Mouse (Mus musculus): ENCODE data around the gene Dock11. TPM values are rescaled to one million over a fixed set of nuclear protein-coding genes. Genes with fewer than 3 reads are reported as not detected.

The Dock11 gene
- polyA plus RNA-seq, 1 experiment from 2014 or later = 2.3 TPM

DNA sequence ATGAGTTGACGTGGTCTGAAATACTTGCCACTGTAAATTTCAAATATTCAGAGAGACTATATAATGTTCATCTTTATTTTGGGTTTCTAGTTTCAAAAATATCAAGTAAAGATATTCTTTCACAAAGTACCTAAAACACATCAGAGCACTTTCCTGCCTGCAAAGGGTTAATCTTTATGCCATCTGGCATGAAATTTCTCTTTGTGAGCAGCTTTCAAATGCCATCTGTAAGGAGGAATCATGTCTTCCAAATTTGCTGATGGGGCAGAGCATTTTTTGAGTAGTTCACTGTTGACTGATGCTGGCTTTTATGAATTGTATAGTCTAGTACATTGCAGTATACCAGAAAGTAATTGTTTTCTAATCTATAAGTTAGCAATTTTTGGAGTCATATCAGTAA is 80.6 kb downstream of the Dock11 start:
- Histone ChIP-seq H3K36me3 (ENCODE audit: insufficient read depth, low read length) (no peaks in the 10 kb centered on the region), H3K4me2 (replicated peaks; ENCODE audit: low read depth, low read length) (no peak overlapping the region), H3K27ac (ENCODE audit: low read length) (no peak overlapping the region), H3K9me3 (ENCODE audit: low read length) (no peaks in the 10 kb centered on the region), H3K27me3 (replicated peaks; ENCODE audit: insufficient read depth, low read length) (no peaks in the 10 kb centered on the region), H3K4me3 (ENCODE audit: low read depth, low read length) (no peak overlapping the region), H3K9ac (replicated peaks; ENCODE audit: low read depth) (no peak overlapping the region), H3K4me1 (ENCODE audit: insufficient read depth, low read depth, low read length) (no peaks in the 10 kb centered on the region)
- TF ChIP-seq EP300 (IDR thresholded peaks at IDR 0.05) = no peak
- no peak for TF ChIP-seq CTCF (IDR thresholded peaks at IDR 0.05)
- WGBS = 66% methylated on average over 1 of the region's 1 CpGs
- DNase-seq (ENCODE audit: low spot score) (no peak), ATAC-seq (no peak)

DNA sequence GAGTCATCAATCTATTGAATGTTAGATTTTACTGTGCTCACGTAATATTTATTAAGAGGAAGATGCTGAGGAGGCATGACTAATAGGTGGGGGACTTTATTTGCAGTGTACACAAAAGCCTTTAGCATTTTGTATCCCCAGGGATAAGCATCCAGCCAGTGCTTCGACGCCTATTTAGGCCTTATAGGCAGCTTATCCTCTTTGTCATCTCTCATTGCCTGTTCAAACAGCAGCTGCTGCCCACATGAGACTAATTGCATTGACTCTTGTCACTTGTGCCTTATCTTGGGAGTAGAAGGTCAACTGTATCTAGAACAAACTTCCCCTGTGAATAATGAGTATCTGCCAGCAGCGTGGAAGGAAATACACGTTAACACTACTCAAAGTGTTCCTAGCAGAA is 88.0 kb downstream of the Dock11 start:
- ATAC-seq (no peak), DNase-seq (ENCODE audit: low spot score) (no peak)
- H3K27me3 ChIP-seq (replicated peaks; ENCODE audit: insufficient read depth, low read length) = no peaks in the 10 kb centered on the region
- H3K9ac ChIP-seq (replicated peaks; ENCODE audit: low read depth) = no peak overlapping the region
- no peak for TF ChIP-seq CTCF (IDR thresholded peaks at IDR 0.05)
- no peak for TF ChIP-seq EP300 (IDR thresholded peaks at IDR 0.05)
- no peaks in the 10 kb centered on the region for H3K9me3 ChIP-seq (ENCODE audit: low read length)
- WGBS = 39% methylated on average over 5 of the region's 5 CpGs
- no peak overlapping the region for H3K4me3 ChIP-seq (ENCODE audit: low read depth, low read length)
- no peak overlapping the region for H3K4me2 ChIP-seq (replicated peaks; ENCODE audit: low read depth, low read length)
- H3K4me1 ChIP-seq (ENCODE audit: insufficient read depth, low read depth, low read length) = no peaks in the 10 kb centered on the region
- H3K36me3 ChIP-seq (ENCODE audit: insufficient read depth, low read length) = no peaks in the 10 kb centered on the region
- H3K27ac ChIP-seq (ENCODE audit: low read length) = no peak overlapping the region

DNA sequence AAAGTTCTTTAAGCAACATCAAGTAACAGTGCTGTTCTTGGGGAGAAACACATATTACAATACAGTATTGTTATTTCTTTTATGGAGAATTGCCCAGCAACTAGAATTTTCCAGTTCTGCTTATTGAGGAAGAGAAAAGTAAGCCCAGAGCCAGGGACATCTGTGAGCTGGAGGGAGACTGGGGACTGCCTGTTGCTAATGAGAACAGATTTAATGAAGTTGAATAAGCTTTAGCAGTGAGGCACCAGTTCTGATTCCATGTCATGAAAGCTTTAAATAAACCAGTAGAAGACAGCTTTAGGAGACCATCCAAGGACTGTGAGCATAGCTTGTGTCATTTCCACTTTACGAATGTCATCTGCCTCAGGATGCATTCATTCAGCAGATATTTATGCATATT is 99.3 kb downstream of the Dock11 start:
- WGBS = 96% methylated on average over 1 of the region's 1 CpGs
- Histone ChIP-seq H3K9ac (replicated peaks; ENCODE audit: low read depth) (no peak overlapping the region), H3K4me2 (replicated peaks; ENCODE audit: low read depth, low read length) (no peak overlapping the region), H3K4me3 (ENCODE audit: low read depth, low read length) (no peak overlapping the region), H3K27ac (ENCODE audit: low read length) (no peak overlapping the region), H3K4me1 (ENCODE audit: insufficient read depth, low read depth, low read length) (no peaks in the 10 kb centered on the region), H3K36me3 (ENCODE audit: insufficient read depth, low read length) (no peaks in the 10 kb centered on the region), H3K27me3 (replicated peaks; ENCODE audit: insufficient read depth, low read length) (no peaks in the 10 kb centered on the region), H3K9me3 (ENCODE audit: low read length) (no peaks in the 10 kb centered on the region)
- TF ChIP-seq EP300 (IDR thresholded peaks at IDR 0.05) = no peak
- TF ChIP-seq CTCF (IDR thresholded peaks at IDR 0.05) = no peak
- ATAC-seq = no peak
- DNase-seq (ENCODE audit: low spot score) = no peak

DNA sequence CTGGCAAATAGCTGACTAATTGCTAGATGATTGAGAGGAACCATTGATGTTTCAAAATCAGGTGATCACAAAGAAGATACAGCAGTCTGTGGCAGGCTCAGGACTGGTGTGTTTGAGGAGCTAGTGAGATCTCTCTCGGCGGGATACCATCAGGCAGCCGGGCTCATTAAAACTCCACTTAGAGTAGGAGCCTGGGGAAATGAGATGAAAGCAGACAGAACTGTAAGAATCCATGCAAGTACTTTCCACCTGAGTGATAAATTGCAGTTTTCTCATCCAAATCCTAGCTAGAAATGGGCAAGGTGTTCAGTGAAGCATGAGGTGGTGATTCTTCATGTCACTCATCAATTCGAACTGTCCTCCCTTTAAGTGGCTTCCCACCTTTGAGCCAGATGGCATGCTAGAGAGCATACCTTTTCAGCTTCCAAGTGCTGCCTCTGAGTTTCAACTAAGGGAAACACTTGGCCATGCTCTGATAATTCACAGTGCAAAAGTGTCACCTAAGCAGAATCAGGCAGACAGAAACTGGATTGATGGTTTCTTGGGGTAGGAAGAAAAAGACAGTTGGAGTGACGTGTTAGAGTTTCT is 102.0 kb downstream of the Dock11 start:
- DNase-seq (ENCODE audit: low spot score) = no peak
- whole genome bisulfite sequencing = 75% methylated on average over 5 of the region's 5 CpGs
- Histone ChIP-seq H3K4me1 (ENCODE audit: insufficient read depth, low read depth, low read length) (no peaks in the 10 kb centered on the region), H3K27me3 (replicated peaks; ENCODE audit: insufficient read depth, low read length) (no peaks in the 10 kb centered on the region), H3K36me3 (ENCODE audit: insufficient read depth, low read length) (no peaks in the 10 kb centered on the region), H3K9ac (replicated peaks; ENCODE audit: low read depth) (no peak overlapping the region), H3K27ac (ENCODE audit: low read length) (no peak overlapping the region), H3K4me3 (ENCODE audit: low read depth, low read length) (no peak overlapping the region), H3K9me3 (ENCODE audit: low read length) (no peaks in the 10 kb centered on the region), H3K4me2 (replicated peaks; ENCODE audit: low read depth, low read length) (no peak overlapping the region)
- no peak for ATAC-seq
- TF ChIP-seq CTCF (IDR thresholded peaks at IDR 0.05) (no peak), EP300 (IDR thresholded peaks at IDR 0.05) (no peak)

DNA sequence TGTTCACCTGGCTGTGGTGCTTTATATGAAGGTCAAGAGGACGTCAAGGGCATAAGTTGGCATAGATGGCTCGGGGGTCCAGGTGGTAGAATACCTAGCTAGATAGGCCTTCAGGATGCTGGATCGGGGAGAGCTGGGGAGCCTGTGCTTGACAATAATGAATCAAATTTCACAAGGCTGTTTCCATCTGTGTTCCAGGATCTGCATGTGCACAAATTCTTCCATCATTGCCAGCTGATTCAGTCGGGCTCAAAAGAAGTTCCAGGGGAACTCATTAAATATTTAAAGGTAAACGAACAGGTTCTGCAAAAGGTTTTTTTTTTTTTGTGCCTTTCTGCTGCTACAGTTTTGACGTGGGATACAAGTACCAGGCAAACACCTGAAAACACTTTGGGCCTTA is 105.6 kb downstream of the Dock11 start:
- ATAC-seq (no peak), DNase-seq (ENCODE audit: low spot score) (no peak)
- Histone ChIP-seq H3K4me3 (ENCODE audit: low read depth, low read length) (no peak overlapping the region), H3K4me2 (replicated peaks; ENCODE audit: low read depth, low read length) (no peak overlapping the region), H3K9ac (replicated peaks; ENCODE audit: low read depth) (no peak overlapping the region), H3K4me1 (ENCODE audit: insufficient read depth, low read depth, low read length) (no peaks in the 10 kb centered on the region), H3K27me3 (replicated peaks; ENCODE audit: insufficient read depth, low read length) (no peaks in the 10 kb centered on the region), H3K27ac (ENCODE audit: low read length) (no peak overlapping the region), H3K9me3 (ENCODE audit: low read length) (no peaks in the 10 kb centered on the region), H3K36me3 (ENCODE audit: insufficient read depth, low read length) (no peaks in the 10 kb centered on the region)
- no peak for TF ChIP-seq CTCF (IDR thresholded peaks at IDR 0.05)
- TF ChIP-seq EP300 (IDR thresholded peaks at IDR 0.05) = no peak
- WGBS = 57% methylated on average over 6 of the region's 6 CpGs

DNA sequence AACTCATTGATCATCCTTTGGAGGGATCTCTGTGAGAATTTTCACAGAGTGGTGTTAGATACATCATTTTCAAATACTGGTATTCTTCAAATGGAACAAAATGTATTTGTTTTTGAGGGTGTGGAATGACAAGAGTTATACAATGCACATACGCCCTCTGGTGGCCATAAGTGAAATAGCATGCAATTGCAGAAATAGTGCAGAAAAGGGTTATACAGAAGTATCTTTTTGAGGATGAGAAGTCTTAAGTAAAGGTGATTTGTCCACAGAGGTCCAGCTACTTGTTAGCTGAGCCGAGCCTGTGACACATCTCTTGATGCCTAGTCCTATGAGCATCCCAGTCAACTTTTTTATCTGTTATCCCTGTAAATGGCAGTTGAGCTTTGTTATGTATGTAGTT is 108.4 kb downstream of the Dock11 start:
- DNase-seq (ENCODE audit: low spot score) (peak; percentile 60), ATAC-seq (no peak)
- Histone ChIP-seq H3K4me3 (ENCODE audit: low read depth, low read length) (no peak overlapping the region), H3K27me3 (replicated peaks; ENCODE audit: insufficient read depth, low read length) (no peaks in the 10 kb centered on the region), H3K27ac (ENCODE audit: low read length) (no peak overlapping the region), H3K4me1 (ENCODE audit: insufficient read depth, low read depth, low read length) (no peaks in the 10 kb centered on the region), H3K9me3 (ENCODE audit: low read length) (no peaks in the 10 kb centered on the region), H3K9ac (replicated peaks; ENCODE audit: low read depth) (no peak overlapping the region), H3K36me3 (ENCODE audit: insufficient read depth, low read length) (no peaks in the 10 kb centered on the region), H3K4me2 (replicated peaks; ENCODE audit: low read depth, low read length) (no peak overlapping the region)
- WGBS = 8% methylated on average over 2 of the region's 2 CpGs
- peak; percentile 81 for TF ChIP-seq CTCF (IDR thresholded peaks at IDR 0.05)
- TF ChIP-seq EP300 (IDR thresholded peaks at IDR 0.05) = no peak

Data from lung, postnatal 0 days (tissue).